Mouse (Mus musculus): ENCODE measurements around the gene Tmem164.

DNA sequence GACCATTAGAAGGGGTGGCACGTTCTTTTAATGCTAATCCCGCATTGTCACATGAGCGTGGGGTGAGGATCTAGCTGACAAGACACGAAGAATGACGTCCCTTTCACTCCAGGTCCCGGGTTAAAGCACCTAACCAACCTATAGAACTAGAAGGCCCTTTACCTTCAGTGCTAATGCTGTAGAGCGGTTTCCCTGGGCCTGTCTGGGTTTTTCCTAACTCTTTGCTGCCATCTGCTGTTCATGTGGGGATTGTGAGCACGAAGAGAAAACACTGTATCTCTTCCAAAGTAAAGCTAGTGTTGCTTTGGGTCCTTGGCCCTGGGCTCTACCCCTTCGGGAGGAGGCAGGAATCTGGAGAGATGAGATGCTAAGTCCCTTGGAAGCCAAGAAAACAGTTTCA, 127.2 kb downstream of the Tmem164 start:
- TF ChIP-seq CTCF (IDR thresholded peaks at IDR 0.05; ENCODE audit: control insufficient read depth, insufficient read depth, insufficient read length), result no peak
- TF ChIP-seq MYOG (IDR thresholded peaks at IDR 0.05; ENCODE audit: control insufficient read depth, extremely low read depth, insufficient read length), result no peak
- TF ChIP-seq MAX (IDR thresholded peaks at IDR 0.05), result no peak
- TF ChIP-seq CEBPB (IDR thresholded peaks at IDR 0.05; ENCODE audit: low read depth), result no peak
- no peak for TF ChIP-seq MYOD1 (IDR thresholded peaks at IDR 0.05; ENCODE audit: control insufficient read depth, insufficient read length, low read depth)
- TF ChIP-seq USF1 (IDR thresholded peaks at IDR 0.05; ENCODE audit: low read depth), result no peak
- no peak for TF ChIP-seq FOSL1 (IDR thresholded peaks at IDR 0.05; ENCODE audit: insufficient read depth, low read length, poor library complexity, severe bottlenecking)
